In genomic region chr10:22151056-22151862, GRCm38 (mm10) we compare ENCODE assay signal across 10 mouse cellular contexts. TPM values are rescaled to one million over a fixed set of nuclear protein-coding genes. Genes with fewer than 3 reads are reported as not detected.
A peak's percentile ranks its signal among the peaks of the same experiment; 100 is the strongest.
DNase-seq lines count a peak whose midpoint lies in the region; ATAC-seq and TF ChIP-seq lines count a peak whose summit lies in the region.
"Not testable (repeated sequence)": the region's sequence is repeated elsewhere in the genome, so short reads cannot be mapped to it uniquely, and the experiment has no call there.
"Had no signal": no experiment of that assay in that cellular context is flagged by ENCODE, and none has a peak within 500 bp of the region (broad histone marks: within the 10 kb centered on the region; RNA-seq: fewer than 3 reads in every experiment).

No protein-coding gene starts in this region.

- ATAC-seq in embryonic facial prominence, embryonic 14.5 days (ENCODE audit: low read depth); heart, embryonic 11.5 days (replicated peaks; ENCODE audit: insufficient number of reproducible peaks, low FRiP score, low TSS enrichment); limb, embryonic 11.5 days (ENCODE audit: insufficient number of reproducible peaks, low FRiP score, low TSS enrichment, low read depth); lung, postnatal 0 days; neural tube, embryonic 13.5 days (ENCODE audit: low read depth): not testable (repeated sequence)

- DNase-seq in ZHBTc4 (ENCODE audit: low read depth, low spot score), result peak; percentile 36
- not testable (repeated sequence) for DNase-seq in embryonic facial prominence, embryonic 14.5 days (ENCODE audit: low spot score); limb, embryonic 11.5 days (ENCODE audit: low spot score)
- peak; percentile 51 for DNase-seq in induced T-regulatory cell, adult 2 months (ENCODE audit: low read depth)
- DNase-seq in lung, postnatal 0 days (ENCODE audit: low spot score), result peak; percentile 19
- DNase-seq in thymus, postnatal 14 days, result peak; percentile 16

- not testable (repeated sequence) for H3K4me1 ChIP-seq in embryonic facial prominence, embryonic 14.5 days (ENCODE audit: control insufficient read depth, insufficient read depth, low read length); heart, embryonic 11.5 days (ENCODE audit: control insufficient read depth, insufficient read depth, low read length); limb, embryonic 11.5 days (ENCODE audit: control insufficient read depth, insufficient read depth, low read length); lung, postnatal 0 days (ENCODE audit: insufficient read depth, low read depth, low read length)
- H3K4me1 ChIP-seq in neural tube, embryonic 13.5 days (replicated peaks), result peaks cover 37% of the 10 kb centered on the region

- H3K27me3 ChIP-seq in embryonic facial prominence, embryonic 14.5 days (replicated peaks; ENCODE audit: control insufficient read depth, insufficient read depth, low read length), result peaks cover 45% of the 10 kb centered on the region
- peaks cover 40% of the 10 kb centered on the region for H3K27me3 ChIP-seq in heart, embryonic 11.5 days (ENCODE audit: control insufficient read depth, insufficient read depth, low read length)
- peaks cover 30% of the 10 kb centered on the region for H3K27me3 ChIP-seq in limb, embryonic 11.5 days (ENCODE audit: control insufficient read depth, insufficient read depth, low read length)
- H3K27me3 ChIP-seq in lung, postnatal 0 days (replicated peaks; ENCODE audit: insufficient read depth, low read length), result peaks cover 34% of the 10 kb centered on the region
- peaks cover 73% of the 10 kb centered on the region for H3K27me3 ChIP-seq in neural tube, embryonic 13.5 days

- not testable (repeated sequence) for H3K9ac ChIP-seq in embryonic facial prominence, embryonic 14.5 days (ENCODE audit: low read depth, low read length); heart, embryonic 11.5 days (ENCODE audit: low read depth, low read length); limb, embryonic 11.5 days (ENCODE audit: low read length); lung, postnatal 0 days (replicated peaks; ENCODE audit: low read depth); neural tube, embryonic 13.5 days

- peak; percentile 10; the same call in 1 of the 2 replicates for TF ChIP-seq CTCF in lung, postnatal 0 days (IDR thresholded peaks at IDR 0.05)

- H3K4me2 ChIP-seq in embryonic facial prominence, embryonic 14.5 days (ENCODE audit: low read depth, low read length), result peak overlapping the region; percentile 94
- peak overlapping the region; percentile 95 for H3K4me2 ChIP-seq in heart, embryonic 11.5 days
- peak overlapping the region; percentile 29; the same call in 1 of the 2 replicates for H3K4me2 ChIP-seq in limb, embryonic 11.5 days (ENCODE audit: low read depth, severe bottlenecking)
- peak overlapping the region; percentile 100 for H3K4me2 ChIP-seq in lung, postnatal 0 days (replicated peaks; ENCODE audit: low read depth, low read length)
- peak overlapping the region; percentile 27 for H3K4me2 ChIP-seq in neural tube, embryonic 13.5 days

- under 1% methylated on average over 47 of the region's 55 CpGs for WGBS in embryonic facial prominence, embryonic 14.5 days
- WGBS in heart, embryonic 11.5 days (ENCODE audit: insufficient replicate concordance), result 1% methylated on average over 52 of the region's 55 CpGs
- 1% methylated on average over 54 of the region's 55 CpGs for WGBS in limb, embryonic 11.5 days
- 3% methylated on average over 53 of the region's 55 CpGs for WGBS in lung, postnatal 0 days
- WGBS in neural tube, embryonic 13.5 days, result under 1% methylated on average over 55 of the region's 55 CpGs

- H3K27ac ChIP-seq in embryonic facial prominence, embryonic 14.5 days (replicated peaks; ENCODE audit: low read depth, low read length); heart, embryonic 11.5 days (ENCODE audit: low read depth, low read length); limb, embryonic 11.5 days (replicated peaks; ENCODE audit: low read depth, low read length); lung, postnatal 0 days (ENCODE audit: low read length); neural tube, embryonic 13.5 days (replicated peaks): not testable (repeated sequence)

- H3K4me3 ChIP-seq in embryonic facial prominence, embryonic 14.5 days (ENCODE audit: low read depth, low read length), result peak overlapping the region; percentile 24
- peak overlapping the region; percentile 28 for H3K4me3 ChIP-seq in heart, embryonic 11.5 days (ENCODE audit: low read depth, low read length)
- peak overlapping the region; percentile 20; the same call in 1 of the 2 replicates for H3K4me3 ChIP-seq in limb, embryonic 11.5 days (ENCODE audit: low read depth, low read length)
- peak overlapping the region; percentile 75 for H3K4me3 ChIP-seq in lung, postnatal 0 days (ENCODE audit: low read depth, low read length)
- H3K4me3 ChIP-seq in neural tube, embryonic 13.5 days, result peak overlapping the region; percentile 9; the same call in 1 of the 2 replicates

- not testable (repeated sequence) for H3K36me3 ChIP-seq in embryonic facial prominence, embryonic 14.5 days (ENCODE audit: control insufficient read depth, insufficient read depth, low read length); heart, embryonic 11.5 days (ENCODE audit: control insufficient read depth, insufficient read depth, low read length); limb, embryonic 11.5 days (ENCODE audit: control insufficient read depth, insufficient read depth, low read length); lung, postnatal 0 days (ENCODE audit: insufficient read depth, low read length); neural tube, embryonic 13.5 days

- not testable (repeated sequence) for TF ChIP-seq EP300 in lung, postnatal 0 days (IDR thresholded peaks at IDR 0.05)

- H3K9me3 ChIP-seq in embryonic facial prominence, embryonic 14.5 days (ENCODE audit: control insufficient read depth, low read length); heart, embryonic 11.5 days (replicated peaks; ENCODE audit: control insufficient read depth, low read length); limb, embryonic 11.5 days (ENCODE audit: control insufficient read depth, low read length); lung, postnatal 0 days (ENCODE audit: low read length); neural tube, embryonic 13.5 days: not testable (repeated sequence)

RNA-seq across cellular contexts. Expression of gene E030030I06Rik, which starts 2.2 kb away (rescaled TPM):
- 14.3 and 16.1 TPM in 2 replicates for polyA plus RNA-seq in embryonic facial prominence, embryonic 14.5 days (2014; fragmentation: Nextera tagmentation; extraction: Ambion mirVana)
- 14.5 and 19.8 TPM in 2 replicates for polyA plus RNA-seq in heart, embryonic 11.5 days (2014; fragmentation: Nextera tagmentation; extraction: Ambion mirVana)
- 16.5 and 17.0 TPM in 2 replicates for polyA plus RNA-seq in limb, embryonic 11.5 days (2014; fragmentation: Nextera tagmentation; extraction: Ambion mirVana)
- 20.9 and 21.7 TPM in 2 replicates for polyA plus RNA-seq in lung, postnatal 0 days (2015; fragmentation: Nextera tagmentation; extraction: Ambion mirVana)
- 2.7 and 3.1 TPM in 2 replicates for polyA plus RNA-seq in neural tube, embryonic 13.5 days (2015; fragmentation: Nextera tagmentation; extraction: Ambion mirVana)

RNA-seq across cellular contexts. Expression of gene Raet1e, which starts 7.1 kb away (rescaled TPM):
- 5.4 and 6.7 TPM in 2 replicates for polyA plus RNA-seq in embryonic facial prominence, embryonic 14.5 days (2014; fragmentation: Nextera tagmentation; extraction: Ambion mirVana)
- polyA plus RNA-seq in heart, embryonic 11.5 days (2014; fragmentation: Nextera tagmentation; extraction: Ambion mirVana), result 6.1 and 7.9 TPM in 2 replicates
- 13.6 and 14.3 TPM in 2 replicates for polyA plus RNA-seq in limb, embryonic 11.5 days (2014; fragmentation: Nextera tagmentation; extraction: Ambion mirVana)
- 4.6 and 5.1 TPM in 2 replicates for polyA plus RNA-seq in lung, postnatal 0 days (2015; fragmentation: Nextera tagmentation; extraction: Ambion mirVana)
- polyA plus RNA-seq in neural tube, embryonic 13.5 days (2015; fragmentation: Nextera tagmentation; extraction: Ambion mirVana), result 1.8 and 2.3 TPM in 2 replicates

RNA-seq across cellular contexts. Expression of gene H60b, which starts 7.1 kb away (rescaled TPM):
- polyA plus RNA-seq in embryonic facial prominence, embryonic 14.5 days (2014; fragmentation: Nextera tagmentation; extraction: Ambion mirVana), result 0.38 and 0.39 TPM in 2 replicates
- polyA plus RNA-seq in heart, embryonic 11.5 days (2014; fragmentation: Nextera tagmentation; extraction: Ambion mirVana), result 0.39 and 0.49 TPM in 2 replicates
- 0.18 and 0.23 TPM in 2 replicates for polyA plus RNA-seq in limb, embryonic 11.5 days (2014; fragmentation: Nextera tagmentation; extraction: Ambion mirVana)
- 0.19 and 0.25 TPM in 2 replicates for polyA plus RNA-seq in lung, postnatal 0 days (2015; fragmentation: Nextera tagmentation; extraction: Ambion mirVana)
- polyA plus RNA-seq in neural tube, embryonic 13.5 days (2015; fragmentation: Nextera tagmentation; extraction: Ambion mirVana), result 0.66 TPM in 1 of 2 replicates, not detected in the other
- polyA plus RNA-seq: lung, adult 2 months; testis, adult 2 months had no signal

Comparison
In these comparisons a context has a peak if more than half of its experiments do, and no peak if none do; other contexts are left out.
1. H3K4me2 ChIP-seq: peak in every context shown above with its lines; median percentile 100 in lung, postnatal 0 days; 95 in heart, embryonic 11.5 days; 94 in embryonic facial prominence, embryonic 14.5 days; 29 in limb, embryonic 11.5 days; 27 in neural tube, embryonic 13.5 days.
2. H3K4me3 ChIP-seq: peak in every context shown above with its lines; median percentile 75 in lung, postnatal 0 days; 28 in heart, embryonic 11.5 days; 24 in embryonic facial prominence, embryonic 14.5 days; 20 in limb, embryonic 11.5 days; 9 in neural tube, embryonic 13.5 days.